Mouse (Mus musculus) left cerebral cortex, postnatal 36 days (tissue): Measurements from ENCODE around the gene Edem3. TPM values are rescaled to one million over a fixed set of nuclear protein-coding genes. Genes with fewer than 3 reads are reported as not detected.

Experiments used
- DNase-seq, 2 experiments: peaks; one replicate each; pipeline ENCODE4 v3.0.0; 2021 to 2022; ENCODE audit warnings: low spot score in 2 of 2, mixed read lengths in 1 of 2
- intact Hi-C: fragments of 180-260 bp; cut with DNase I; formaldehyde crosslinking; loops from one replicate; pipeline ENCODE4 v1.15.1; 2025
- total RNA-seq, 2 experiments: library from RNA; stranded (reverse); gene quantifications; 2 replicates each; pipeline ENCODE4 v1.2.3; 2021

Edem3 gene
- total RNA-seq, 2 experiments from 2014 or later, result 35.8 to 38.7 TPM

- intact Hi-C loops, result no loop called here
- no peak for DNase-seq
These were observed 100.4 kb downstream of the Edem3 start for GRCm38 (mm10) chr1:151855561-151855960.

GRCm38 (mm10) chr1:151858474-151858873, 103.3 kb downstream of the Edem3 start:
- DNase-seq, result no peak
- intact Hi-C loops, result no loop called here

GRCm38 (mm10) chr1:151861334-151861995, 106.3 kb downstream of the Edem3 start:
- DNase-seq, result no peak
- intact Hi-C loops, result no loop called here

GRCm38 (mm10) chr1:151862109-151862508, 106.9 kb downstream of the Edem3 start:
- DNase-seq, result no peak
- intact Hi-C loops, result no loop called here

GRCm38 (mm10) chr1:151863135-151863796, 108.1 kb downstream of the Edem3 start:
- intact Hi-C loops, result no loop called here
- DNase-seq, result no peak

GRCm38 (mm10) chr1:151863797-151864147, 108.6 kb downstream of the Edem3 start:
- intact Hi-C loops, result no loop called here
- DNase-seq, result no peak

- no peak for DNase-seq
- intact Hi-C loops, result no loop called here
These were observed 109.2 kb downstream of the Edem3 start for GRCm38 (mm10) chr1:151864326-151864725.

Other genes with a start within 250 kb of the Edem3 start
- gene Fam129a, start 184.2 kb upstream of the Edem3 start, total RNA-seq, result 1 to 10 TPM; 2.5 to 2.8 TPM